Mouse (Mus musculus) intestine, embryonic 16.5 days (tissue): ENCODE data around the gene Mrpl22. TPM values are rescaled to one million over a fixed set of nuclear protein-coding genes. Genes with fewer than 3 reads are reported as not detected.
"Not testable (repeated sequence)": the region's sequence is repeated elsewhere in the genome, so short reads cannot be mapped to it uniquely, and the experiment has no call there.

Experiments used
- ATAC-seq: fragments of 200-750 bp; cut with Nextera tagmentation; 2 replicates; pipeline ENCODE4 v1.8.0; 2017; ENCODE audit warnings: moderate TSS enrichment, moderate library complexity
- H3K27ac ChIP-seq: fragments of 300-500 bp; sonication (generic); 2 replicates; pipeline ENCODE4 v1.5.1; 2014; ENCODE audit warnings: mild to moderate bottlenecking, low read length
- H3K27me3 ChIP-seq: fragments of 300-500 bp; sonication (generic); replicated peaks from 2 replicates; pipeline ENCODE4 v1.6.1; 2014; ENCODE audit warnings: low read length, control low read depth, mixed read lengths; ENCODE audit not compliant: control insufficient read depth, insufficient read depth
- H3K36me3 ChIP-seq: fragments of 300-500 bp; sonication (generic); 2 replicates; pipeline ENCODE4 v1.6.1; 2014; ENCODE audit warnings: low read length, control low read depth; ENCODE audit not compliant: control insufficient read depth, insufficient read depth
- H3K4me1 ChIP-seq: fragments of 300-500 bp; sonication (generic); 2 replicates; pipeline ENCODE4 v1.6.1; 2014; ENCODE audit warnings: low read length, control low read depth, mixed read lengths; ENCODE audit not compliant: control insufficient read depth, insufficient read depth
- H3K4me2 ChIP-seq: fragments of 300-500 bp; sonication (generic); 2 replicates; pipeline ENCODE4 v1.6.1; 2014; ENCODE audit warnings: low read depth, low read length, control low read depth
- H3K4me3 ChIP-seq: fragments of 300-500 bp; sonication (generic); 2 replicates; pipeline ENCODE4 v1.5.1; 2014; ENCODE audit warnings: mild to moderate bottlenecking, low read length
- H3K9ac ChIP-seq: fragments of 300-500 bp; sonication (generic); 2 replicates; pipeline ENCODE4 v1.6.1; 2014; ENCODE audit warnings: low read depth, low read length
- H3K9me3 ChIP-seq: fragments of 300-500 bp; sonication (generic); 2 replicates; pipeline ENCODE4 v1.6.1; 2016; ENCODE audit warnings: low read length, control low read depth; ENCODE audit not compliant: control insufficient read depth
- WGBS: fragments of 180-500 bp; shearing (Covaris S2); extraction: QIAGEN DNeasy Blood & Tissue Kit; methylation state at CpG from one replicate; pipeline ENCODE4 v1.1.7; 2014; 5-methylcytosine and 5-hydroxymethylcytosine counted together
- polyA plus RNA-seq: library from polyadenylated mRNA; unstranded; fragments of >200 nt; fragmentation: Nextera tagmentation; extraction: Ambion mirVana; gene quantifications from 2 replicates; pipeline ENCODE4 v1.2.1, GENCODE M21; 2015

Mrpl22 gene
- polyA plus RNA-seq, 1 experiment from 2014 or later, result 125 TPM

DNA sequence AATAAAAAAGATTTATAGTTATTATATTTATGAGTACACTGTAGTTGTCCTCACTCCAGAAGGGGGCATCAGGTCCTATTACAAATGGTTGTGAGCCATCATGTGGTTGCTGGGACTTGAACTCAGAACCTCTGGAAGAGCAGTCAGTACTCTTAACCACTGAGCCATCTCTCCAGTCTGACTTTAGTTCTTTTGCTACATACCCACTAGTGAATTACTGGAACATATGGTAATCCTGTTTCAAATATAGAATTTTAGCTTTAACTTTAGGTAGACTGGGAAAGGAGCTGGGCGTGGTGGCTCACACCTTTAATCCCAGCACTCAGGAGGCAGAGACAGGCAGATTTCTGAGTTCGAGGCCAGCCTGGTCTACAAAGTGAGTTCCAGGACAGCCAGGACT is 56.6 kb downstream of the Mrpl22 start:
- 95% methylated on average over 1 of the region's 2 CpGs for WGBS
- H3K4me3 ChIP-seq, H3K9ac ChIP-seq: not testable (repeated sequence)

More for the DNA sequence above, 56.6 kb downstream of the Mrpl22 start:
- not testable (repeated sequence) for H3K27me3 ChIP-seq, H3K36me3 ChIP-seq, H3K4me2 ChIP-seq, ATAC-seq, H3K9me3 ChIP-seq, H3K27ac ChIP-seq, H3K4me1 ChIP-seq

Other genes with a start within 250 kb of the Mrpl22 start
- gene Larp1, start 162.6 kb upstream of the Mrpl22 start, polyA plus RNA-seq, result 16.5 and 16.7 TPM in 2 replicates
- not detected in 2 replicates for gene Gm12248, start 78.5 kb upstream of the Mrpl22 start, polyA plus RNA-seq
- gene Cnot8, start 67.5 kb upstream of the Mrpl22 start, polyA plus RNA-seq, result 70.7 and 71.1 TPM in 2 replicates
- 11.7 and 11.8 TPM in 2 replicates for gene Gemin5, start 3.1 kb upstream of the Mrpl22 start, polyA plus RNA-seq
- 4.5 and 4.6 TPM in 2 replicates for gene Igtp, start 27.9 kb downstream of the Mrpl22 start, polyA plus RNA-seq
- 3.6 and 4.3 TPM in 2 replicates for gene Irgm2, start 28.0 kb downstream of the Mrpl22 start, polyA plus RNA-seq
- not detected in 2 replicates for gene 4930438A08Rik, start 103.1 kb downstream of the Mrpl22 start, polyA plus RNA-seq
- 20.7 and 22.0 TPM in 2 replicates for gene Zfp692, start 135.4 kb downstream of the Mrpl22 start, polyA plus RNA-seq
- 35.4 and 35.5 TPM in 2 replicates for gene Zfp672, start 158.7 kb downstream of the Mrpl22 start, polyA plus RNA-seq
- gene Sh3bp5l, start 159.1 kb downstream of the Mrpl22 start, polyA plus RNA-seq, result 28.3 TPM in 2 replicates
- gene Lypd8, start 207.4 kb downstream of the Mrpl22 start, polyA plus RNA-seq, result 1,405 and 1,451 TPM in 2 replicates
- gene 1810065E05Rik, start 249.4 kb downstream of the Mrpl22 start, polyA plus RNA-seq, result 0.15 and 0.20 TPM in 2 replicates